Mouse (Mus musculus) brain, embryonic 14.5 days (tissue): ENCODE results near the gene Rhbdl1.

Source experiments
- CTCF ChIP-seq: fragments of 200-500 bp; IDR thresholded peaks from 2 replicates; pipeline ENCODE4 v1.5.1; 2012; ENCODE audit warnings: inconsistent platforms, mild to moderate bottlenecking, moderate library complexity, borderline replicate concordance; ENCODE audit not compliant: insufficient read depth, insufficient read length; ENCODE audit errors: extremely low read depth
- POLR2A ChIP-seq: fragments of 200-500 bp; IDR thresholded peaks from 2 replicates; pipeline ENCODE4 v1.6.1; 2012; ENCODE audit warnings: mild to moderate bottlenecking, inconsistent platforms, borderline replicate concordance; ENCODE audit not compliant: poor library complexity, insufficient read depth, insufficient read length, severe bottlenecking; ENCODE audit errors: extremely low read depth

- no peak for TF ChIP-seq CTCF
- TF ChIP-seq POLR2A, result no peak
Measured at GRCm38 (mm10) chr17:25865288-25865687, 28.2 kb upstream of the Rhbdl1 start.
